Mouse (Mus musculus) midbrain, embryonic 12.5 days (tissue): ENCODE data around the gene Sufu. TPM values are rescaled to one million over a fixed set of nuclear protein-coding genes. Genes with fewer than 3 reads are reported as not detected.
A peak's percentile ranks its signal among the peaks of the same experiment; 100 is the strongest.

Source experiments
- ATAC-seq: fragments of 200-750 bp; cut with Nextera tagmentation; 2 replicates; pipeline ENCODE4 v1.8.0; 2017; ENCODE audit warnings: low read depth, moderate TSS enrichment, moderate library complexity; ENCODE audit not compliant: low FRiP score
- H3K27ac ChIP-seq: fragments of 300-500 bp; sonication (generic); replicated peaks from 2 replicates; pipeline ENCODE4 v1.5.1; 2016; ENCODE audit warnings: mild to moderate bottlenecking
- H3K27me3 ChIP-seq: fragments of 300-500 bp; sonication (generic); 2 replicates; pipeline ENCODE4 v1.6.1; 2016; ENCODE audit warnings: mild to moderate bottlenecking
- H3K36me3 ChIP-seq: fragments of 300-500 bp; sonication (generic); 2 replicates; pipeline ENCODE4 v1.6.1; 2016
- H3K4me1 ChIP-seq: fragments of 300-500 bp; sonication (generic); 2 replicates; pipeline ENCODE4 v1.6.1; 2016
- H3K4me2 ChIP-seq: fragments of 300-500 bp; sonication (generic); replicated peaks from 2 replicates; pipeline ENCODE4 v1.6.1; 2016; ENCODE audit warnings: mild to moderate bottlenecking, moderate library complexity
- H3K4me3 ChIP-seq: fragments of 300-500 bp; sonication (generic); 2 replicates; pipeline ENCODE4 v1.5.1; 2016; ENCODE audit warnings: mild to moderate bottlenecking
- H3K9ac ChIP-seq: fragments of 300-500 bp; sonication (generic); replicated peaks from 2 replicates; pipeline ENCODE4 v1.6.1; 2016; ENCODE audit warnings: mild to moderate bottlenecking, moderate library complexity
- H3K9me3 ChIP-seq: fragments of 300-500 bp; sonication (generic); 2 replicates; pipeline ENCODE4 v1.6.1; 2016; ENCODE audit warnings: mild to moderate bottlenecking
- WGBS: fragments of 180-500 bp; shearing (Covaris S2); methylation state at CpG from one replicate; pipeline ENCODE4 v1.1.7; 2016; 5-methylcytosine and 5-hydroxymethylcytosine counted together
- polyA plus RNA-seq: library from polyadenylated mRNA; unstranded; fragments of >200 nt; fragmentation: Nextera tagmentation; extraction: Ambion mirVana; gene quantifications from 2 replicates; pipeline ENCODE4 v1.2.1, GENCODE M21; 2016

Sufu gene
- 42.4 and 43.7 TPM in 2 replicates for polyA plus RNA-seq

DNA sequence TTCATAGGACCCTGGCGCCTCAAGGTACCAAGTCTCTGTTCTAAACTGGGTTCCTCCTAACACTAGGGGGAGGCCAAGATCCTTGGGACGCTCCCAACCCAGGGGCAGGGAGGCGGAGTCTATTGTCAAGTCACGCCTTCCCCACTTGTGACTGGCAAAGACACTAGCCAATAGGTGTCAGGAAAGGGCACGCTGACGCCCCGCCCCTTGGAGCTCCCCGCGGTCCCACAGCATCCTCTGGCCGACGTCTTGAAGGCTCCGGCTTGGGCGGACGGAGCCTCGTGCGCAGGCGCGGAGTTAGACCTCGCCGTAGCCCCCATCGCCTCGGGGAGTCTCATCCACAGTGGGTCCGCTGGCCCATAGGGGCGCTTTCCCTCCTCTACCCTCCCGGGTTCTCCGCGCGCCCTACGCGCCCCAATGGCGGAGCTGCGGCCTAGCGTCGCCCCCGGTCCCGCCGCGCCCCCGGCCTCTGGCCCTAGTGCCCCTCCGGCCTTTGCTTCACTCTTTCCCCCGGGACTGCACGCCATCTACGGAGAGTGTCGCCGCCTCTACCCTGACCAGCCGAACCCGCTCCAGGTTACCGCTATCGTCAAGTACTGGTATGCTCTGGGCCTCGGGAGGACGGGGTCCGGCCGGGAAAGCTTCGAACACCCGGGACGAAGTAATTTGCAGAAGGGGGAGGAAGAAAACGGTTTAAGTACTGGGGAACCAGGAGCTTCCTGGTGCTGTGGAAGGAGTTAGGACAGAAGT, at the start of gene Sufu:
Gene Sufu, plus strand, starts transcription at position 211 of the 750 bp plus-strand sequence.
- H3K4me1 ChIP-seq, result peaks cover 43% of the 10 kb centered on the region
- peak; percentile 90 for ATAC-seq
- no peaks in the 10 kb centered on the region for H3K27me3 ChIP-seq
- H3K27ac ChIP-seq, result peak within 1 kb of the TSS; percentile 84
- H3K9me3 ChIP-seq, result no peaks in the 10 kb centered on the region
- peak within 1 kb of the TSS; percentile 87 for H3K4me3 ChIP-seq
- under 1% methylated on average over 57 of the region's 57 CpGs for WGBS
- H3K9ac ChIP-seq, result peak within 1 kb of the TSS; percentile 79
- peak within 1 kb of the TSS; percentile 90 for H3K4me2 ChIP-seq
- H3K36me3 ChIP-seq, result peaks cover 8% of the 10 kb centered on the region

- H3K27me3 ChIP-seq, result peaks cover 48% of the 10 kb centered on the region
- WGBS, result 100% methylated on average over 1 of the region's 1 CpGs
- H3K9ac ChIP-seq, result no peak overlapping the region
- no peak overlapping the region for H3K4me2 ChIP-seq
- H3K4me1 ChIP-seq, result peaks cover 15% of the 10 kb centered on the region
- ATAC-seq, result no peak
- no peaks in the 10 kb centered on the region for H3K9me3 ChIP-seq
- H3K27ac ChIP-seq, result no peak overlapping the region
- H3K36me3 ChIP-seq, result no peaks in the 10 kb centered on the region
- no peak overlapping the region for H3K4me3 ChIP-seq
Measured at GRCm38 (mm10) chr19:46347146-46347545, 49.5 kb upstream of the Sufu start.

DNA sequence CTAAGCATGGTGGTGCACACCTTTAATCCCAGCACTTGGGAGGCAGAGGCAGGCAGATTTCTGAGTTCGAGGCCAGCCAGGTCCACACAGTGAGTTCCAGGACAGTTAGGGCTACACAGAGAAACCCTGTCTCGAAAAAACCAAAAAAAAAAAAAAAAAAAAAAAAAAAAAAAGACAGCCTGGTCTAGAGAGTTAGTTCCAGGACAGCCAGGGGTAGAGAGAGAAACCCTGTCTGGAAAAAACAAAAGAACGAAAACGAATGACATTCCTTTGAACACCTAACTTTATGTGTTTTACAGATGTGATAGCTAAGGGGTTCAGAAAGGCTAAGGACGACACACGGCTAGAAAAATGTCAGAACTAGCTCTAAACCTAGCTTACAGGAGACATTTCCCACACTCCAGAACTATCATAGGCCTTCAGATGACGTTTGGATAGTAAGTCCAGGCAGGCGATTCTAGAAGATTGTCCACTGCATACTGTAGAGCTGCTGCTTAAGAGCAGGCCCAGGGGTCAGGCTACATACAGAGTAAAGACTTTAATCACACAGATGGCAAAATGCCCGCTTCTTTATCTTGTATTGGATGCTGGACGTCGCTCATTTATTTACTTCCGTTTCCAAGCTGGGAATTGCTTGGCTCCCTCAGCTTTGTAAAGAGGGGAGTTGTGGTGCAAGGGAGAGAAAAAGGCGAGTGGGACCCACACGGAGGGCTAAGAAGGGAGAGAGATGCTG, 48.6 kb upstream of the Sufu start:
- ATAC-seq, result no peak
- 32% methylated on average over 14 of the region's 14 CpGs for WGBS
- peaks cover 55% of the 10 kb centered on the region for H3K27me3 ChIP-seq

DNA sequence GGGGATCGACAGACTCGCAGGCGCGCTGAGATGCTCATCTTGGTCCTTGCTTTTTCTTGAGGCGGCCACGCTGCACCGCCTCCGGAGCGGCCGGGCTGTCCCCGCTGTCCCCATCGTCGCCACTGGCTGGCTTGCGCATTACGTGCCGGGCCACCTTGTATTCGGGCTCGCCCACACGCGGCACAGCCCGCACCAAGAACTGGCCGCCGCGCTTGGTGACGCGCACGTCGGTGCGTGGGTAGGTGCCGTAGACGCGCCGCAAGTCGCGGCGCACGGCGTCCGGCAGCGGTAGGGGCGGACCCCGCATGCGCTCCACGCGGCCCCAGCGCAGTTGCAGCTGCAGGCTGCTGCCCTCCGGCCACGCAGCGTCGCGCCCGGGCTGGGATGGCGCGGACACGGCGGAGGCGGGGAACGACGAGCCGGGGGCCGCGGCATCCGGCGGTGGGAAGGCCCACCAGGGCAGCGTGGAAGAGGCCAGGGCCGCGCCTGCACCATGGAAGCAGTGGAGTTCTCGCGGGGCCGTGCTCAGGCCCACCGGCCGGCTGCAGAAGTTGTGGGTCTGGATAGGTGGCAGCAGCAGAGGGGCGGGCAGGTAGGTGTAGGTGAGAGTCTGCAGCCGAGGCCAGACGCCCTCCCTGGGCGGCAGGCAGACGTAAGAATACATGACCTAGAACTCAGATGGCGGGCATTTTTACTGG, 47.8 kb upstream of the Sufu start:
- H3K27ac ChIP-seq, result peak overlapping the region; percentile 75
- ATAC-seq, result peak; percentile 81
- under 1% methylated on average over 78 of the region's 78 CpGs for WGBS
- peak overlapping the region; percentile 89 for H3K4me2 ChIP-seq
- peak overlapping the region; percentile 68 for H3K9ac ChIP-seq
- H3K9me3 ChIP-seq, result no peaks in the 10 kb centered on the region
- H3K36me3 ChIP-seq, result no peaks in the 10 kb centered on the region
- peaks cover 15% of the 10 kb centered on the region for H3K4me1 ChIP-seq
- H3K27me3 ChIP-seq, result peaks cover 56% of the 10 kb centered on the region
- peak overlapping the region; percentile 54 for H3K4me3 ChIP-seq

More for the DNA sequence above, 48.6 kb upstream of the Sufu start:
- H3K4me3 ChIP-seq, result peak overlapping the region; percentile 54
- peak overlapping the region; percentile 75 for H3K27ac ChIP-seq
- H3K4me1 ChIP-seq, result peaks cover 15% of the 10 kb centered on the region
- no peaks in the 10 kb centered on the region for H3K9me3 ChIP-seq
- H3K4me2 ChIP-seq, result peak overlapping the region; percentile 89
- H3K36me3 ChIP-seq, result no peaks in the 10 kb centered on the region
- peak overlapping the region; percentile 68 for H3K9ac ChIP-seq

- Histone ChIP-seq H3K4me1 (peaks cover 15% of the 10 kb centered on the region), H3K4me2 (peak overlapping the region; percentile 89), H3K9me3 (no peaks in the 10 kb centered on the region), H3K27ac (no peak overlapping the region), H3K4me3 (peak overlapping the region; percentile 54), H3K36me3 (no peaks in the 10 kb centered on the region), H3K9ac (peak overlapping the region; percentile 68), H3K27me3 (peaks cover 51% of the 10 kb centered on the region)
- ATAC-seq, result no peak; the same call in 1 of the 2 replicates
- WGBS, result 23% methylated on average over 6 of the region's 6 CpGs
Measured at GRCm38 (mm10) chr19:46349550-46349949, 47.1 kb upstream of the Sufu start.

GRCm38 (mm10) chr19:46350168-46350932, 46.3 kb upstream of the Sufu start, which contains the start of gene 2310034G01Rik:
2310034G01Rik (minus strand) TSS chr19:46350302.
- ATAC-seq, result no peak
- Histone ChIP-seq H3K9me3 (no peaks in the 10 kb centered on the region), H3K4me3 (peak within 1 kb of the TSS; percentile 54), H3K4me2 (peak within 1 kb of the TSS; percentile 89), H3K9ac (peak within 1 kb of the TSS; percentile 68), H3K27me3 (peaks cover 52% of the 10 kb centered on the region), H3K36me3 (no peaks in the 10 kb centered on the region), H3K4me1 (peaks cover 15% of the 10 kb centered on the region), H3K27ac (peak within 1 kb of the TSS; percentile 75)
- 69% methylated on average over 10 of the region's 10 CpGs for WGBS

DNA sequence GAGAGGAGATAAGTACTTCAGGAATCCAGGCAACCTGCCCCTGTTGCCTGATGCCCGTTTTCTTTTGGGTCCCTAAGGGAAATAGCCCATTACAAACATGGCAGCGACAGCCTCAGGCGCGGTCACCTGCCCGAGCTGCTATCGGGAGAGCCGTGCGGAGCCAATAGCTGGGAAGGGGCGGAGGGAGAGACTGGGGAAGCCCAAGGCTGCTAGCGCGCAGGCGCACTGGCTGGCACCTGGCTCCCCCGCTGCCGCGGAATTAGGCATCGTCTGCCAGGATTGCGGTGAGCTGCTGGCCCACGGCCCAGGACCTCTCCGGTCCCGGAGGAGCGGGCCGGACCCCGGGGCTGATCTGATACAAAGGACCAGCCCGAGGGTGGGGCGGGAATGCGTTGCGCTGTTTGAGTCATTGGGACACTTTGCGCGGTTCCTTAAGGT, 40.0 kb upstream of the Sufu start:
- peaks cover 37% of the 10 kb centered on the region for H3K27me3 ChIP-seq

DNA sequence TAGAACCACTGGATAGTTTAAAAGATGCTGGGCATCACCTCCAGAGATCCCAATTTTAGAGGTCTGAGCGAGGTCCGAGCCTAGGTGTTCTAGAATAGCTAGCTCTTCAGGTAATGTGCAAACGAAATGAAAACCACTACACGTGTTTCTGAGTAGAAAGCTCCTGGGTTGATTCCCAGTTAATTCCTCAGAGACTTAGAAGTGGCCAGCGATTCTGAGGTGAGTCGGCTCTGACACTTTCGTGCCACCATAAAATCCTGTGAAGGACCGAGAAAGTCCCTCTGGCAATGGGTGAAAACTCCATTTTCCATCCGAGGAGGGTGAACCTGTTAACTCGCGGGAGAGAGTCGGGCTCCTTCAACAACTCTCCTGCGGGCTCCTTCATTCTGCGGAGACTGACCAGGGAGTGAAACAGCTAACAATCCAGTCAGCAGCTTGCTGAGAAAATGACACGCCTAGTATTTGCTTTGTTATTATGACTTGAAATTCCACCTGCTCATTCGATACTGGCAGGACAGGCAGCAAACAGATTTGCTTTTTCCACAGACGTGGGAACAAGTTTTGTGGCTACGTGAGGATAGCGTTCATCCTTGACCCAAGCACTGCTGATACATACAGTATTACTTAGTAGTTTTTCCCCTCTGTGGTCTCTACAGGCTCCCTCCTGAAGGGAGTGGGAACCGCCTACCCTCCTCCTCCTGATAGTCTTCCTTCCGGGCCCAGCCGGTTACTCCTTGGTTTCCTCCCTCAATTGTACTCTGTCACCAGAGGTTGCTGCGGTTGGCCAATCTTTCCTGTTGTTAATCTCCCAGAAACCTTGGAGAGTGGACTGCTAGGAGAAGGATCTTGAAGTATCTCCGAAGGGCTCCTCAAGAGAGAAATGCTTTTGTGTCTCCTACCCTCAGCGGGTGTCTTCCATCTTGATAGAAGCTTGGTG, 39.1 kb upstream of the Sufu start:
- H3K4me3 ChIP-seq, result peak overlapping the region; percentile 52
- WGBS, result 18% methylated on average over 25 of the region's 25 CpGs
- peaks cover 7% of the 10 kb centered on the region for H3K4me1 ChIP-seq
- ATAC-seq, result no peak
- H3K9ac ChIP-seq, result peak overlapping the region; percentile 72; the same call in 1 of the 2 replicates
- no peaks in the 10 kb centered on the region for H3K36me3 ChIP-seq
- no peaks in the 10 kb centered on the region for H3K9me3 ChIP-seq
- H3K27me3 ChIP-seq, result peaks cover 32% of the 10 kb centered on the region
- no peak overlapping the region for H3K27ac ChIP-seq
- H3K4me2 ChIP-seq, result peak overlapping the region; percentile 86

More for the DNA sequence above, 40.0 kb upstream of the Sufu start:
- Histone ChIP-seq H3K4me2 (peak overlapping the region; percentile 86), H3K9me3 (no peaks in the 10 kb centered on the region), H3K36me3 (no peaks in the 10 kb centered on the region), H3K27ac (no peak overlapping the region), H3K4me1 (peaks cover 7% of the 10 kb centered on the region), H3K4me3 (peak overlapping the region; percentile 52), H3K9ac (peak overlapping the region; percentile 72)
- ATAC-seq, result peak; percentile 89
- under 1% methylated on average over 29 of the region's 29 CpGs for WGBS

GRCm38 (mm10) chr19:46358381-46358780, 38.3 kb upstream of the Sufu start:
- ATAC-seq, result no peak
- Histone ChIP-seq H3K27ac (no peak overlapping the region), H3K9me3 (no peaks in the 10 kb centered on the region), H3K4me3 (no peak overlapping the region), H3K9ac (no peak overlapping the region), H3K4me1 (peaks cover 7% of the 10 kb centered on the region), H3K27me3 (peaks cover 26% of the 10 kb centered on the region), H3K36me3 (no peaks in the 10 kb centered on the region), H3K4me2 (no peak overlapping the region)
- 63% methylated on average over 4 of the region's 4 CpGs for WGBS

DNA sequence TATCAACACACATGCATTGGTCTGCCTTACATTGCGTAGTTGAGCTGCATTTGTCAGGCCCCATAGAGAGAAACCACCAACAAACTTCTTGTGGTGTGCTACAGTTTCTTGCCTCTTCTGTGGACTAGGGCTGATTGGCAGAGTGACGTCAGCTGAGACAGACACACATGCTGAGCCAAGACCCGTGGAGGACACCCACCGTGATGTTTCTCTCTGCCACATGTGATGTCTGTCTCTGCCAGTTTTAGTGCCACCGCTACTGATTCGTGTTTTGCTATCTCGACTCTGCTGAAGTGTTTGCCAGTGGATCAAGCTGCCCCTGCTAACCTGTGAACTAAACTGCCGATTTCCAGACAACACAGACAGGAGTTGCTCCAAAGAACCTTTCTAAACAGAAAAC, 34.6 kb upstream of the Sufu start:
- H3K4me2 ChIP-seq, result no peak overlapping the region
- no peak overlapping the region for H3K4me3 ChIP-seq
- H3K9ac ChIP-seq, result no peak overlapping the region
- no peaks in the 10 kb centered on the region for H3K36me3 ChIP-seq
- ATAC-seq, result no peak
- WGBS, result 92% methylated on average over 8 of the region's 8 CpGs
- H3K27ac ChIP-seq, result no peak overlapping the region
- H3K9me3 ChIP-seq, result no peaks in the 10 kb centered on the region
- H3K4me1 ChIP-seq, result peaks cover 4% of the 10 kb centered on the region
- H3K27me3 ChIP-seq, result peaks cover 17% of the 10 kb centered on the region
